Mouse (Mus musculus) lung, postnatal 0 days (tissue): ENCODE data around the gene Hivep3.

Source experiments
- CTCF ChIP-seq: IDR thresholded peaks from 2 replicates; pipeline ENCODE4 v1.5.1; 2016; ENCODE audit warnings: antibody characterized with exemption, mild to moderate bottlenecking
- EP300 ChIP-seq: IDR thresholded peaks from 2 replicates; pipeline ENCODE4 v1.6.1; 2016; ENCODE audit warnings: antibody characterized with exemption, mild to moderate bottlenecking, control low read depth

DNA sequence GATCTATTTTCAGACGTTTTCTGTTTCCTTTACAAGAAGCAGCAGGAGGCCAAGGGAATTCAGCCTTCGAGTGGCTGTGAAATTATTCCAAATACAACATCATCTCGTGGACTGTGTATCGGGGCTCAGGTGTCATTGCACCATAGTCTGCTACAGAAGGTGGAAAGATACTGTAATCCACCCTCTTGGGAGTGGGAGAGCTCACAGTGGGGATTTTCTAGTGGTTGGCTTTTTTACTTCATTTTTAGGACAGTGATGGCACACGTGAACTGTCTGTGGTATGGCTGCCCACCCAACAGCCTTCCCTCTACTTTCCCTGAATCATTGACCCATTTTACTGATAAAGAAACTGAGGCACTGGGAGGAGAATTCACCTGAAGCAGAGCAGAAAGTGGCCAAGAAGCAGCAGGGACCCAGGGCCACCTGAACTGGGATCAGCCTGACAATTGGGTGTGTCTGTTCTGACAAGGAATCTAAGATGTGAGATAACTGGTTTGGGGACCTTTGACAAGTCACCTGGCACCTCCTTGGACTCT lies 233.6 kb downstream of the Hivep3 start:
- TF ChIP-seq CTCF: no peak
- no peak; the same call in 1 of the 2 replicates for TF ChIP-seq EP300
